Mouse (Mus musculus): Measurements from ENCODE around the gene Irf2bp2. TPM values are rescaled to one million over a fixed set of nuclear protein-coding genes. Genes with fewer than 3 reads are reported as not detected.

The Irf2bp2 gene
- polyA plus RNA-seq, 1 experiment = 51.5 TPM

DNA sequence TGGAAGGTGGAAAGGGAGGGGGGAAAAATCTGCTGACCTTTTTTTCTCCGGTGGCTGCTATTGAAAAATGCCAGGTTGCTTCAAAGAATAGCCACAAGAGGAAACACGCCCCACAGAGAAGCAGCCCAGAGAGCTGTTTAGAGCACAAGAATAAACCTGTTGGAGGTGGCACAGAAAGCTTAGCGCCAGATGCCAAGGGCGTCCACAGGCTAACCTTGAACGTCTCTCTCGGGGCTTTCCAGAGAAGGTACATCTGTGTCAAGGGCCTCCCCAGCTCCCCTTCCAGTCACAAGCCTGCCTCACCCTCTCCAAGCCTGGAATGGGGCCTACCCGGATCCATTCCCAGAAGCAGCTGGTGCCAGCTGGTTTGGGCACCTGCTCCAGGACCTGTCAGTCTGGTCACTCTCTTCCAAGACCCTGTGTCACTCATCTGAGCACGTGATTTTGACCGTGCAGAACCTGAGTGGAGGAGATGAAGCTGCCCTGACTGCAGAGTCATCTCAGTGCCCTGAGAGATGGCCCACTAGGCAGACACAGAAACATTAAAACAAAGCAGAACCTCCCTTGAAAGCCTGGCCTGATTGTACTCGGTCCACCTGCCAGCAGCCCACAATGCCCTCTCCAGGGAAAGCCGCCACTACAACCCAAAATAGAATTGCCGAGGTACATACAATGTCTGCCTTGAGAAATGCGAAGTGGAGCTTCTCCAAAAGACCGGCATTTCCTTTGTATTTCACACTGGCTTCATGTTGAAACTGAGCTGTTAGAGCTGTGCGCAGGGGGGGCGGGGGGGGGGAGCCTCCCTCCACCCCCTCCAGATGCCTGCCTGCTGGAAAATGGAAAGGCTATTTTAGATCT, 1.6 kb upstream of the Irf2bp2 start:
- no peaks in the 10 kb centered on the region for H3K9me3 ChIP-seq
- no peaks in the 10 kb centered on the region for H3K27me3 ChIP-seq (replicated peaks)
- H3K36me3 ChIP-seq (replicated peaks; ENCODE audit: low read length) = peaks cover 23% of the 10 kb centered on the region
- peaks cover 58% of the 10 kb centered on the region for H3K4me1 ChIP-seq
- H3K4me3 ChIP-seq (replicated peaks) = peak overlapping the region; percentile 100
- TF ChIP-seq GATA1 (IDR thresholded peaks at IDR 0.05; ENCODE audit: borderline replicate concordance, low read length) = no peak
- TF ChIP-seq FLI1 (IDR thresholded peaks at IDR 0.05; ENCODE audit: low read length) = no peak

DNA sequence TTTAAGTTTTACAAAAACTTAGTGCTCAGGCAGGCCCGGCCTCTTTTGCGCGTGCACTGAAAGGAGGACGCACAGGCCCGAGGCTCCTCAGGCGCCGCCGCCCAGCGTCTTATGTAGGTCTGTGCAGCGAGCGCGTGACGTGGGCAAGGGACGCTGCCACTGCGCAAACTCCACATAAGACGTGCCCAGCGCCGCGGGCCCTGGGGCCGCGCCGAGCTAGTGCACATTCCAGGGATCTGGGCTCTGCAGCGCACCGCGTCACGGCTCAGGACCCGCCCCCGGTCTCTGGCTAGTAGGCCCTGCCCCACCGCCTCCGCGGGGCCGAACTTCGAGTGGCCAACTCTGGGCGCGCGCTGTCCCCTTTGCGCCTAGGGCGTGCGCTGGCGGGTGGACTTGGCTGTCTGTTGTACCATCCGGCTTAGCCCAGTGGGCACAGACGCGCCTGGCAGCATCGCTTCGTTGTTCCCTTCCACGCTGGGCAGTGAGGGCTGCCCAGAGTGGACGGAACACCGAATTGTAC, 755 bp upstream of the Irf2bp2 start:
- H3K4me3 ChIP-seq (replicated peaks) = peak overlapping the region; percentile 100
- TF ChIP-seq GATA1 (IDR thresholded peaks at IDR 0.05; ENCODE audit: borderline replicate concordance, low read length) (no peak), FLI1 (IDR thresholded peaks at IDR 0.05; ENCODE audit: low read length) (no peak)
- no peaks in the 10 kb centered on the region for H3K27me3 ChIP-seq (replicated peaks)
- peaks cover 30% of the 10 kb centered on the region for H3K36me3 ChIP-seq (replicated peaks; ENCODE audit: low read length)
- no peaks in the 10 kb centered on the region for H3K9me3 ChIP-seq
- H3K4me1 ChIP-seq = peaks cover 52% of the 10 kb centered on the region

DNA sequence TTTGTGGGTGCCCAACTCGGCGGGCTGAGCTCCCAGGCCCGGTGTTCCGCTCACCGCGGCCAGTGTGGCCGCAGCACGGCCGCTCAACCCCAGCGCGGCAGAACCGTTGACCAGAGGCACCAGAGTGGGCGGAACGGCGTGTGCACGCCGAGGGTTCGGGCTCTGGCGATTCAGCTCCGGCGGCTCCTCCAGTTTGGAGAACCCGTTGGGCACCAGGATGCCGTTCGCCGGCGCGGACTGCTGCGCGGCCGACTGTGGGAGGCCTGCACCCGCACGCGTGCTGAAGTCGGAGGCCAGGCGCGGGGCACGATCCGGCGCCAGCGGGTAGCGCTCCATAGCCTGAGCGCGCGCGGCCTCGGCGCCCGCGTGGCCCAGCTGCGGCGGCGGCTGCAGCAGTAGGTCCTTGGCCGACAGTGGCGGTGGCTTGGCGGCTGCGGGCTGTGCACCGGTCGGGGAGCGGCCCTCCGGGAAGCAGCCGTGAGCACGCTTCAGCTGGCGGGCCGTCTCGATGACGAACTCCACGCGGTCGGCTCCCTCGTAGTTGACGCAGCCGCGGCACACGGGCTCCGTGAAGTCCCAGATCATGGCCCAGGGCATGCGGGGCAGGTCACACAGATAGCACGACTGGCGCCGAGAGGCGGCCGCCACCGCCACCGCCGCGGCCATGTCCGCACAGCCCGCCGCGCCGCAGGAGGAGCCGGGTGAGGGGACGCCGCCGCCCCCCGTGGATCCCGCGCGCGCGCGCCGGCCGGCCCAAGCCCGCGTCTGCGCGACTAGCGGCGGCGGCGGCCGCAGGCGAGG, 815 bp downstream of the Irf2bp2 start:
- peak overlapping the region; percentile 100 for H3K4me3 ChIP-seq (replicated peaks)
- peaks cover 42% of the 10 kb centered on the region for H3K36me3 ChIP-seq (replicated peaks; ENCODE audit: low read length)
- H3K9me3 ChIP-seq = no peaks in the 10 kb centered on the region
- H3K27me3 ChIP-seq (replicated peaks) = no peaks in the 10 kb centered on the region
- TF ChIP-seq GATA1 (IDR thresholded peaks at IDR 0.05; ENCODE audit: borderline replicate concordance, low read length) = no peak
- no peak for TF ChIP-seq FLI1 (IDR thresholded peaks at IDR 0.05; ENCODE audit: low read length)
- peaks cover 43% of the 10 kb centered on the region for H3K4me1 ChIP-seq

DNA sequence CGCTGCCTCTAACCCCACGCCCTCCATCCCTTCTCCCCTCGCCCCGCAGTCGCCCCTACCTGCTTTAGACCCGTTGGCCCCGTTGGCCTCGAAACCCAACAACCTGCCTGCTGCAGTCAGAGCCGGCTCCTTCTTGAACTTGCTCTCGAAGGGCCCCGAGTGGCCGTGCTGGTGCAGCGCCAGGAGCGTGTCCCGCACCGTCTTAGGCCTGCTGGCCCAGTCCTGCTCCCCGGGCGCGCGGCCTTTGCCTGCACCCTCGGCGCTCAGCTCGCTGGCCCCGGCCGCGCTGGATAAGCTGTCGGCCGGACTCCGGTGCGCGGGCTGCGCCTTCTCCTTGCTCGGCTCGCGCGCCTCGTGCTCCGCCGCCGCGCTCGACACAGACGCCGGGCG, 1.4 kb downstream of the Irf2bp2 start:
- no peak for TF ChIP-seq FLI1 (IDR thresholded peaks at IDR 0.05; ENCODE audit: low read length)
- no peak for TF ChIP-seq GATA1 (IDR thresholded peaks at IDR 0.05; ENCODE audit: borderline replicate concordance, low read length)
- Histone ChIP-seq H3K9me3 (no peaks in the 10 kb centered on the region), H3K4me1 (peaks cover 43% of the 10 kb centered on the region), H3K36me3 (replicated peaks; ENCODE audit: low read length) (peaks cover 48% of the 10 kb centered on the region), H3K4me3 (replicated peaks) (peak overlapping the region; percentile 100), H3K27me3 (replicated peaks) (no peaks in the 10 kb centered on the region)

DNA sequence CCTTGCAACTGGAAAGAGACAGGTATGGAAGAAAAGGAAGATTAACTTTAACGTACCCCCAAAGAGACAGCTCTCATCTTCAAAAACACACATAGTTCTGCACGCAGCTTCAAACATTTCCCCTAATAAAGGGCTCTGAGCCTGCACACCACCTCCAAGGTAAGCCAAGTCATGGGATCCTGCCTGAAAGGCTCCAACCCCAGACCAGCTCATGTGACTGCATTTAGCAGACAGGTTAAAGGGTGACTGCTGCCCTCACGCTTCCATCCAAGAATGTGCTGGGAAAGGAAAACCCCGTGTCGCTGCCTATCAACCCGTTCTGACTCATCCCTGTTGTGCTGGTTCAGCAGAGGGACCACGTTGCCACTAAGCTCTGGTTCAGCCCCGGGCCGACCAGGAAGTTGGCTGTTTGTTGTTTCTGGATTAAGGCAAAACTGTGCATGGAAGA, 1.9 kb downstream of the Irf2bp2 start:
- H3K4me1 ChIP-seq = peaks cover 43% of the 10 kb centered on the region
- TF ChIP-seq GATA1 (IDR thresholded peaks at IDR 0.05; ENCODE audit: borderline replicate concordance, low read length) (no peak), FLI1 (IDR thresholded peaks at IDR 0.05; ENCODE audit: low read length) (no peak)

GRCm38 (mm10) chr8:126591141-126591820, 2.5 kb downstream of the Irf2bp2 start:
- TF ChIP-seq FLI1 (IDR thresholded peaks at IDR 0.05; ENCODE audit: low read length) (no peak), GATA1 (IDR thresholded peaks at IDR 0.05; ENCODE audit: borderline replicate concordance, low read length) (no peak)
- Histone ChIP-seq H3K9me3 (no peaks in the 10 kb centered on the region), H3K4me1 (peaks cover 43% of the 10 kb centered on the region), H3K4me3 (replicated peaks) (peak overlapping the region; percentile 100), H3K27me3 (replicated peaks) (no peaks in the 10 kb centered on the region), H3K36me3 (replicated peaks; ENCODE audit: low read length) (peaks cover 58% of the 10 kb centered on the region)

More for the DNA sequence above, 1.9 kb downstream of the Irf2bp2 start:
- Histone ChIP-seq H3K27me3 (replicated peaks) (no peaks in the 10 kb centered on the region), H3K36me3 (replicated peaks; ENCODE audit: low read length) (peaks cover 53% of the 10 kb centered on the region), H3K4me3 (replicated peaks) (peak overlapping the region; percentile 100), H3K9me3 (no peaks in the 10 kb centered on the region)

GRCm38 (mm10) chr8:126590599-126590998, 3.2 kb downstream of the Irf2bp2 start:
- no peak for TF ChIP-seq FLI1 (IDR thresholded peaks at IDR 0.05; ENCODE audit: low read length)
- TF ChIP-seq GATA1 (IDR thresholded peaks at IDR 0.05; ENCODE audit: borderline replicate concordance, low read length) = no peak
- Histone ChIP-seq H3K4me3 (replicated peaks) (peak overlapping the region; percentile 100), H3K27me3 (replicated peaks) (no peaks in the 10 kb centered on the region), H3K4me1 (peaks cover 43% of the 10 kb centered on the region), H3K36me3 (replicated peaks; ENCODE audit: low read length) (peaks cover 64% of the 10 kb centered on the region), H3K9me3 (no peaks in the 10 kb centered on the region)

DNA sequence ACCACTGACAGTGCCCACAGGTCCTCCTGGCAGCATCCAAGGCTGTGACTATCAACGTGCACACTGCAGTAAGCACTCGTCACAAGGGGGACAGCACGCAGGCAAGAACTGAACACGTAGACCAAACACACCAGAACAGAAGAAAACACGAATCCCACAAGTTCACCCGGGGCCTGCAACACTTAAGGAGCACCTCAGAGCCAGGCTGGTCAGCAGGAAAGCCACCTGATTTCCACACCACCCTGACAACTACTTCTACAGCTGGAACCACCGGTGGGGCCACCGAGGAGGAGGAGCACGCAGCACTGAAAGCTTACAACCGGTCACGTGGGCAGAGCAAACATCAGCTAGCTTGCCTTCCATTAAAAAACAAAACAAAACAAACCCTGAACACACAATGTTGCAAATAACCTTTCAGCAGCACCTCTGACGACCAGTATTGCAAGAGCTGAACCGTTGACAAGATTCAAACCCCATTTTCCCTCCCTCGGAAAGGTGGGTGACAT, 3.7 kb downstream of the Irf2bp2 start:
- H3K4me1 ChIP-seq = peaks cover 43% of the 10 kb centered on the region

DNA sequence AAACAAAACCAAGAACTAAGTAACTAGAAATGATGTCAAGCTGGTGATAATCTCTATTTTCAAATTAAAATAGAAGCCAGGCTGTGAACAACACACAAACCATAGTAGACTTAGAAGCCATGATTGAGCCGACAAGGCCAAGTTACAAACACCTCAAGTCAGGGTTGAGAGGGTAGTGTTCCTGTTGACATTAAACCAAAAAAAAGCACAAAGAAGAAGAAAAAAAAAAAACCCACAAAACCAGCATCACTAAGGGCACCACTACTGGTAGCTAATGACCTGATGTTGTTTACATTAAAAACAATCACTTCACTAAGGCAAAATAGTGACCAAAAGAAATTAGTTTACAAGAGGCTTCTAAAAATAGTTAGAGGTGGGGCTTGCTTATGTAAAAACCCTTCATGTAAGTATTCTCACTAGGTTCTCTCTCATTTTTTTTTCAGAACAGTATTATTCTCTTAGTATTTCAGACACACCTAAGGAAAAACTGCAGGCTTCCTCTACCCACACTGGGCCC, 4.2 kb downstream of the Irf2bp2 start:
- peaks cover 74% of the 10 kb centered on the region for H3K36me3 ChIP-seq (replicated peaks; ENCODE audit: low read length)
- H3K27me3 ChIP-seq (replicated peaks) = no peaks in the 10 kb centered on the region
- H3K4me1 ChIP-seq = peaks cover 43% of the 10 kb centered on the region

More for the DNA sequence above, 3.7 kb downstream of the Irf2bp2 start:
- peaks cover 69% of the 10 kb centered on the region for H3K36me3 ChIP-seq (replicated peaks; ENCODE audit: low read length)
- H3K27me3 ChIP-seq (replicated peaks) = no peaks in the 10 kb centered on the region
- H3K4me3 ChIP-seq (replicated peaks) = peak overlapping the region; percentile 100
- TF ChIP-seq GATA1 (IDR thresholded peaks at IDR 0.05; ENCODE audit: borderline replicate concordance, low read length) = no peak
- TF ChIP-seq FLI1 (IDR thresholded peaks at IDR 0.05; ENCODE audit: low read length) = no peak
- H3K9me3 ChIP-seq = no peaks in the 10 kb centered on the region

More for the DNA sequence above, 4.2 kb downstream of the Irf2bp2 start:
- Histone ChIP-seq H3K4me3 (replicated peaks) (peak overlapping the region; percentile 100), H3K9me3 (no peaks in the 10 kb centered on the region)
- no peak for TF ChIP-seq GATA1 (IDR thresholded peaks at IDR 0.05; ENCODE audit: borderline replicate concordance, low read length)
